Mouse (Mus musculus): Measurements from ENCODE around the gene C330021F23Rik.

DNA sequence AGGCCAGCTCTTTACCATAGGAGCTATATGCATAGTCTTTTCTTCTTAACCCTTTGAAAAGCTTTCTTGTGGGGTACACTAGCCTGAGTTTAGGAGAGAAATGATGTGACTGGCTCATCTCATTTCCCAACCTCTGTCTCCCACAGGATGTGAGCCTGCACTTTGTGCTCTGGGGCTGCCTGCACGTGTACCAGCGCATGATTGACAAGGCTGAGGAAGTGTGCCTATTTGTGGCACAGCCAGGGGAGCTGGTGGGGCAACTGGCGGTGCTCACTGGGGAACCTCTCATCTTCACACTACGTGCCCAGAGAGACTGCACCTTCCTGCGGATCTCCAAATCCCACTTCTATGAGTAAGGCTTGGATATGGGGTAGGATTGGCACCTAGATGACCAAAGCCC, 37.0 kb upstream of the C330021F23Rik start:
- no peak for TF ChIP-seq CTCF (IDR thresholded peaks at IDR 0.05; ENCODE audit: low read depth)
- TF ChIP-seq EP300 (IDR thresholded peaks at IDR 0.05; ENCODE audit: low read depth): no peak

All from heart, postnatal 0 days (tissue).